Mouse (Mus musculus): ENCODE data around the gene Nup160. TPM values are rescaled to one million over a fixed set of nuclear protein-coding genes. Genes with fewer than 3 reads are reported as not detected.

The Nup160 gene
- polyA plus RNA-seq (2015; fragmentation: Nextera tagmentation; extraction: Ambion mirVana): 25.4 and 27.9 TPM in 2 replicates

DNA sequence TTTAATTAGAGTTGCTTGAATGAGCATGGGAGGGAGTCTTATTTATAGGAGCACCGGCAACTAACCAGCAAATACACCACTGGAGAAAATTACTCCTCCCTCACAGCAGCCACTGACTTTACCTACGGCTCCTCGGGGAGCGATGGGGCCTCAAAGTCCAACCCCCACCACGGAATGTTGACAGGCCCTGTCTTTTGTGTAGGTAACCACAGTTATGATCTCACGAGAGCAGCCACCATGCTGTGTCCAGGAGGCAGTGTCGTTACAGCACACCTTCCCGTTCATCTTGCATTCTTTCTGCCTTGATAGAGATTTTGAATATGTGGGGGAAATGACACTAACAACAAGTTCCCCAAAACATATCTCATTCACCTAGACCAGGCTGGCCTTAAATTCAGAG, at the start of gene Nup160:
Gene Nup160, plus strand, starts transcription at position 209 of the 400 bp plus-strand sequence.

DNA sequence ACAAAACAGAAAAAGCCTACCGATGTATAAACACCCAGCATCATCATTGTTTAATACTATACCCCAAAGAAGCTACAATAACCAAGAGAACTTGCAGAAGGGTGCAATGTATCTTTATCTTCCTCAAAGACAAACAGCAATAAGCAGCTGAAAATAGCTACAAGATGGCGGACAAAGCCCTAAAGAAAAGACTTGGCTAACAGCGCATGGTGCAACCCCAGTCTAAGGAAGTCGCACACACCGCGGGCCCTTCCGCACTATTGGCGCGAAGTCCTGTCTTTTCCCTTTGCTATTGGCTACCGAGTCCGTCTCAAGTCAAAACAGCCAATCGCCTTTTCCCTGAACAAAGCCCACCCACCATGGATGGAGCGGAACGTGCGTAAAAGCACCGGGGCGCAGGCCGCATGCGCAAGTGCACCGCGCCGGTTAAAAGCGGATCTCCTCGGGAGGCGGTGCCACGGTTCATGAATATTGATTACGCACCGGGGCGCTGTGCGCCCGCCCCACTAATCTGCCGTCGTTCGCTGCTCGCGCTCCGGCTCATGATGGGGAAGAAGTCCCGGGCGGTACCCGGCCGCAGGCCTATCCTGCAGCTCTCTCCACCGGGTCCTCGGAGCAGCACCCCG, 68.2 kb downstream of the Nup160 start, which contains the start of gene Fnbp4:
Gene Fnbp4, plus strand, starts transcription at position 318 of the 626 bp plus-strand sequence.

DNA sequence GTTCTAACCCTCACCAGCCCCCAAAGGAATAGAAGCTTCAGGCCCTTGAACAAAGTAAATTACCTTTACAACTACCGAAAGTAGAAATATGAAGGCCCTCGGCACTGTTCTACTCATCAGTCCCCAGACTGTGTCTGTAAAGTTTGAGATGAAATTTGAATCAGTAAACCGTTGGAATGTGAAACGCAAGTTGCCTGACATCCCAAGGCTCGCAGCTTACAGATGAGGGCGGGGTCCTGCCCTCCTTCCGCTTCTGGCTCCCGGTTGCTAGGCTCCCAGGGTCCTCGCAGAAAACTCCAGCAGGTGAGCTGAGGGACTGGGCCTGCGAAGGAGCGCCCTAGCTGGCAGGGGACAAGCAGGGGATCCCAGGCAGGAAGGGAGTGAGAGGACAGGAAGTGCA, 105.4 kb downstream of the Nup160 start, which contains the start of gene Agbl2:
Gene Agbl2, plus strand, starts transcription at position 270 of the 400 bp plus-strand sequence.

Other genes with a start within 250 kb of the Nup160 start
- 3.9 and 5.1 TPM in 2 replicates for gene Ptprj, start 96.6 kb upstream of the Nup160 start, polyA plus RNA-seq (2015; fragmentation: Nextera tagmentation; extraction: Ambion mirVana)
- gene Fnbp4, start 68.2 kb downstream of the Nup160 start, polyA plus RNA-seq (2015; fragmentation: Nextera tagmentation; extraction: Ambion mirVana): 48.6 and 57.7 TPM in 2 replicates
- 0.06 and 0.17 TPM in 2 replicates for gene Agbl2, start 105.5 kb downstream of the Nup160 start, polyA plus RNA-seq (2015; fragmentation: Nextera tagmentation; extraction: Ambion mirVana)
- 104 and 106 TPM in 2 replicates for gene Mtch2, start 169.9 kb downstream of the Nup160 start, polyA plus RNA-seq (2015; fragmentation: Nextera tagmentation; extraction: Ambion mirVana)
- 7.0 and 7.8 TPM in 2 replicates for gene C1qtnf4, start 208.6 kb downstream of the Nup160 start, polyA plus RNA-seq (2015; fragmentation: Nextera tagmentation; extraction: Ambion mirVana)
- 15.1 and 15.7 TPM in 2 replicates for gene Kbtbd4, start 227.5 kb downstream of the Nup160 start, polyA plus RNA-seq (2015; fragmentation: Nextera tagmentation; extraction: Ambion mirVana)
- 125 and 134 TPM in 2 replicates for gene Ndufs3, start 227.6 kb downstream of the Nup160 start, polyA plus RNA-seq (2015; fragmentation: Nextera tagmentation; extraction: Ambion mirVana)

Measured in spleen, postnatal 0 days (tissue).